Mouse (Mus musculus) embryo, embryonic 11 days (tissue): ENCODE data around the gene Suco.
A peak's percentile ranks its signal among the peaks of the same experiment; 100 is the strongest.

ENCODE experiments used
- DNase-seq: peaks from one replicate; pipeline ENCODE4 v3.0.0-alpha.2; 2015

The Suco gene

GRCm38 (mm10) chr1:161782725-161783124 is 93.8 kb downstream of the Suco start:
- DNase-seq, result no peak

GRCm38 (mm10) chr1:161781594-161781993 is 94.9 kb downstream of the Suco start:
- no peak for DNase-seq

- no peak for DNase-seq
These were observed 97.4 kb downstream of the Suco start for GRCm38 (mm10) chr1:161779057-161779456.

GRCm38 (mm10) chr1:161775151-161775550 is 101.3 kb downstream of the Suco start:
- DNase-seq, result no peak

GRCm38 (mm10) chr1:161771293-161771692 is 105.2 kb downstream of the Suco start:
- no peak for DNase-seq

GRCm38 (mm10) chr1:161769329-161769728 is 107.2 kb downstream of the Suco start:
- no peak for DNase-seq

GRCm38 (mm10) chr1:161767101-161767524 is 109.4 kb downstream of the Suco start:
- DNase-seq, result no peak

- peak; percentile 9 for DNase-seq
These were observed 109.8 kb downstream of the Suco start for GRCm38 (mm10) chr1:161766656-161767055.
